Mouse (Mus musculus) MEL (cell line): ENCODE data around the gene Fblim1. TPM values are rescaled to one million over a fixed set of nuclear protein-coding genes. Genes with fewer than 3 reads are reported as not detected.

Source experiments
- DNase-seq: peaks from one replicate; pipeline ENCODE4 v3.0.0; 2011; ENCODE audit warnings: low read depth, low spot score
- H3K27ac ChIP-seq: 2 replicates; pipeline ENCODE4 v1.5.1; 2012; ENCODE audit warnings: low read depth, mild to moderate bottlenecking, control low read depth, low read length, moderate library complexity; ENCODE audit not compliant: control insufficient read depth
- H3K27me3 ChIP-seq, 2 experiments: fragments of 150-350 bp in 1 of 2; sonication (generic) in 1 of 2; 2 replicates each; pipeline ENCODE4 v1.6.1; 2012; ENCODE audit warnings: low read length in 2 of 2, mild to moderate bottlenecking in 2 of 2, improper control_type of control experiment in 1 of 2, moderate library complexity in 1 of 2; ENCODE audit not compliant: insufficient read depth in 2 of 2, control insufficient read depth in 1 of 2
- H3K36me3 ChIP-seq, 2 experiments: 2 replicates each; pipeline ENCODE4 v1.6.1; 2012 to 2014; ENCODE audit warnings: low read length in 2 of 2, improper control_type of control experiment in 1 of 2, inconsistent platforms in 1 of 2, mild to moderate bottlenecking in 1 of 2; ENCODE audit not compliant: insufficient read depth in 2 of 2, control insufficient read depth in 1 of 2
- H3K4me1 ChIP-seq, 2 experiments: fragments of 150-350 bp in 1 of 2; sonication (generic) in 1 of 2; 2 replicates each; pipeline ENCODE4 v1.6.1; 2012; ENCODE audit warnings: low read length in 2 of 2, improper control_type of control experiment in 1 of 2, mild to moderate bottlenecking in 1 of 2; ENCODE audit not compliant: insufficient read depth in 2 of 2, control insufficient read depth in 1 of 2
- H3K4me3 ChIP-seq, 2 experiments: fragments of 150-350 bp in 1 of 2; sonication (generic) in 1 of 2; 2 replicates each; pipeline ENCODE4 v1.5.1; 2012; ENCODE audit warnings: low read depth in 2 of 2, low read length in 2 of 2, mild to moderate bottlenecking in 2 of 2, moderate library complexity in 2 of 2, control low read depth in 1 of 2, improper control_type of control experiment in 1 of 2; ENCODE audit not compliant: control insufficient read depth in 1 of 2, insufficient read depth in 1 of 2
- H3K79me2 ChIP-seq: 2 replicates; pipeline ENCODE4 v1.6.1; 2012; ENCODE audit warnings: mild to moderate bottlenecking, low read length, moderate library complexity; ENCODE audit not compliant: control insufficient read depth, poor library complexity, insufficient read depth
- H3K9ac ChIP-seq: 2 replicates; pipeline ENCODE4 v1.6.1; 2012; ENCODE audit warnings: low read depth, mild to moderate bottlenecking, control low read depth, low read length, moderate library complexity; ENCODE audit not compliant: control insufficient read depth, poor library complexity, severe bottlenecking
- H3K9me3 ChIP-seq: fragments of 150-350 bp; sonication (generic); replicated peaks from 2 replicates; pipeline ENCODE4 v1.6.1; 2012; ENCODE audit warnings: mild to moderate bottlenecking, low read length, improper control_type of control experiment, moderate library complexity; ENCODE audit not compliant: insufficient read depth
- CHD1 ChIP-seq: IDR thresholded peaks from 2 replicates; pipeline ENCODE4 v1.6.1; 2012; ENCODE audit warnings: low read depth, mild to moderate bottlenecking, inconsistent platforms, low read length, improper control_type of control experiment
- CHD2 ChIP-seq: IDR thresholded peaks from 2 replicates; pipeline ENCODE4 v1.6.1; 2011; ENCODE audit warnings: low read length, improper control_type of control experiment
- ELF1 ChIP-seq: IDR thresholded peaks from 2 replicates; pipeline ENCODE4 v1.6.1; 2014; ENCODE audit warnings: low read depth, mild to moderate bottlenecking, inconsistent platforms, low read length, improper control_type of control experiment, moderate library complexity
- JUND ChIP-seq: IDR thresholded peaks from 2 replicates; pipeline ENCODE4 v1.6.1; 2011; ENCODE audit warnings: low read depth, mild to moderate bottlenecking, improper control_type of control experiment, low read length
- KAT2A ChIP-seq: conservative IDR thresholded peaks from 2 replicates; pipeline ENCODE4 v1.6.1; 2012; ENCODE audit warnings: low read depth, low read length, improper control_type of control experiment, inconsistent platforms
- MAX ChIP-seq: IDR thresholded peaks from 2 replicates; pipeline ENCODE4 v1.6.1; 2011; ENCODE audit warnings: low read length, improper control_type of control experiment
- MAZ ChIP-seq: IDR thresholded peaks from 2 replicates; pipeline ENCODE4 v1.6.1; 2012; ENCODE audit warnings: low read depth, mild to moderate bottlenecking, inconsistent platforms, low read length, improper control_type of control experiment
- MEF2A ChIP-seq: IDR thresholded peaks from 2 replicates; pipeline ENCODE4 v1.6.1; 2014; ENCODE audit warnings: low read depth, mild to moderate bottlenecking, inconsistent platforms, low read length, improper control_type of control experiment; ENCODE audit not compliant: poor library complexity, insufficient replicate concordance, severe bottlenecking; ENCODE audit errors: extremely low read depth
- MXI1 ChIP-seq: IDR thresholded peaks from 2 replicates; pipeline ENCODE4 v1.6.1; 2011; ENCODE audit warnings: mild to moderate bottlenecking, low read depth, low read length, improper control_type of control experiment
- MYC ChIP-seq: IDR thresholded peaks from 2 replicates; pipeline ENCODE4 v1.6.1; 2011; ENCODE audit warnings: low read depth, mild to moderate bottlenecking, low read length, improper control_type of control experiment, moderate library complexity
- NELFE ChIP-seq: IDR thresholded peaks from 2 replicates; pipeline ENCODE4 v1.6.1; 2011; ENCODE audit warnings: low read depth, low read length, improper control_type of control experiment
- POLR2AphosphoS2 ChIP-seq: IDR thresholded peaks from 2 replicates; pipeline ENCODE4 v1.6.1; 2011; ENCODE audit warnings: low read length, improper control_type of control experiment
- POLR2AphosphoS5 ChIP-seq: IDR thresholded peaks from 2 replicates; pipeline ENCODE4 v1.6.1; 2012; ENCODE audit warnings: low read depth, borderline replicate concordance, mild to moderate bottlenecking, inconsistent platforms, low read length, moderate library complexity, mixed read lengths
- RCOR1 ChIP-seq: IDR thresholded peaks from 2 replicates; pipeline ENCODE4 v1.6.1; 2012; ENCODE audit warnings: low read depth, mild to moderate bottlenecking, inconsistent platforms, low read length, improper control_type of control experiment
- SIN3A ChIP-seq: IDR thresholded peaks from 2 replicates; pipeline ENCODE4 v1.6.1; 2012; ENCODE audit warnings: low read length, improper control_type of control experiment, inconsistent platforms
- SMC3 ChIP-seq: IDR thresholded peaks from 2 replicates; pipeline ENCODE4 v1.6.1; 2011; ENCODE audit warnings: low read depth, low read length, improper control_type of control experiment
- TAL1 ChIP-seq: IDR thresholded peaks from 2 replicates; pipeline ENCODE4 v1.6.1; 2012; ENCODE audit warnings: mild to moderate bottlenecking, inconsistent platforms, low read length, moderate library complexity, mixed read lengths
- TBP ChIP-seq: IDR thresholded peaks from 2 replicates; pipeline ENCODE4 v1.8.0; 2011; ENCODE audit warnings: low read depth, low read length, improper control_type of control experiment
- TCF12 ChIP-seq: IDR thresholded peaks from 2 replicates; pipeline ENCODE4 v1.6.1; 2014; ENCODE audit warnings: low read depth, mild to moderate bottlenecking, inconsistent platforms, low read length, improper control_type of control experiment, moderate library complexity
- UBTF ChIP-seq: IDR thresholded peaks from 2 replicates; pipeline ENCODE4 v1.6.1; 2012; ENCODE audit warnings: low read depth, mild to moderate bottlenecking, inconsistent platforms, low read length, improper control_type of control experiment, moderate library complexity, borderline replicate concordance; ENCODE audit not compliant: insufficient read depth
- USF2 ChIP-seq, 2 experiments: IDR thresholded peaks; 2 replicates each; pipeline ENCODE4 v1.6.1; 2011 to 2012; ENCODE audit warnings: improper control_type of control experiment in 2 of 2, low read length in 2 of 2, borderline replicate concordance in 1 of 2, inconsistent platforms in 1 of 2, low read depth in 1 of 2, mild to moderate bottlenecking in 1 of 2; ENCODE audit not compliant: insufficient read depth in 1 of 2
- ZKSCAN1 ChIP-seq: IDR thresholded peaks from 2 replicates; pipeline ENCODE4 v1.6.1; 2012; ENCODE audit warnings: low read depth, mild to moderate bottlenecking, inconsistent platforms, low read length, improper control_type of control experiment, moderate library complexity
- ZMIZ1 ChIP-seq: IDR thresholded peaks from 2 replicates; pipeline ENCODE4 v1.6.1; 2012; ENCODE audit warnings: low read depth, mild to moderate bottlenecking, inconsistent platforms, low read length, improper control_type of control experiment, moderate library complexity
- ZNF384 ChIP-seq: IDR thresholded peaks from 2 replicates; pipeline ENCODE4 v1.6.1; 2012; ENCODE audit warnings: low read depth, mild to moderate bottlenecking, inconsistent platforms, low read length, improper control_type of control experiment
- polyA plus RNA-seq, 2 experiments: library from polyadenylated mRNA; stranded (reverse) in 1 of 2; unstranded in 1 of 2; fragments of >175 nt in 1 of 2; fragments of >200 nt in 1 of 2; gene quantifications; 2 replicates each; pipeline versions ENCODE4 v1.2.1 to v1.2.4; 2012; ENCODE audit warnings: low replicate concordance in 2 of 2, low read depth in 1 of 2; ENCODE audit not compliant: insufficient read length in 2 of 2, insufficient read depth in 1 of 2, missing spikeins in 1 of 2
- total RNA-seq: library from RNA; depleted of rRNA; stranded (reverse); fragments of 300-350 nt; gene quantifications from 2 replicates; pipeline ENCODE4 v1.2.3, GENCODE M21; 2012

The Fblim1 gene
- total and polyA plus RNA-seq, 3 experiments: not detected

GRCm38 (mm10) chr4:141571934-141572333 lies 34.0 kb downstream of the Fblim1 start:
- Histone ChIP-seq H3K79me2 (no peaks in the 10 kb centered on the region), H3K27me3 (peaks cover 2 to 5% of the 10 kb centered on the region in 2 experiments), H3K4me3 (no peak overlapping the region), H3K9ac (no peak overlapping the region), H3K36me3 (no peaks in the 10 kb centered on the region), H3K4me1 (no peaks in the 10 kb centered on the region), H3K27ac (no peak overlapping the region)
- no peak for DNase-seq
- TF ChIP-seq ZKSCAN1: no peak
- TF ChIP-seq KAT2A: no peak
- TF ChIP-seq MYC: no peak
- no peak for TF ChIP-seq SIN3A
- no peak for TF ChIP-seq POLR2AphosphoS5
- TF ChIP-seq MXI1: no peak
- no peak for TF ChIP-seq TCF12
- no peak for TF ChIP-seq POLR2AphosphoS2
- TF ChIP-seq MAX: no peak
- TF ChIP-seq RCOR1: no peak
- no peak for TF ChIP-seq JUND
- TF ChIP-seq ELF1: no peak
- TF ChIP-seq UBTF: no peak
- TF ChIP-seq CHD2: no peak
- TF ChIP-seq USF2 (IDR thresholded peaks at IDR 0.05; ENCODE audit: borderline replicate concordance in 1 of 2, insufficient read depth in 1 of 2, low read depth in 1 of 2, low read length in 2 of 2): no peak
- TF ChIP-seq SMC3: no peak
- no peak for TF ChIP-seq CHD1
- no peak for TF ChIP-seq NELFE
- TF ChIP-seq TBP: no peak
- TF ChIP-seq, all 39 proteins: peak for 0
- H3K9me3 ChIP-seq: no peaks in the 10 kb centered on the region

DNA sequence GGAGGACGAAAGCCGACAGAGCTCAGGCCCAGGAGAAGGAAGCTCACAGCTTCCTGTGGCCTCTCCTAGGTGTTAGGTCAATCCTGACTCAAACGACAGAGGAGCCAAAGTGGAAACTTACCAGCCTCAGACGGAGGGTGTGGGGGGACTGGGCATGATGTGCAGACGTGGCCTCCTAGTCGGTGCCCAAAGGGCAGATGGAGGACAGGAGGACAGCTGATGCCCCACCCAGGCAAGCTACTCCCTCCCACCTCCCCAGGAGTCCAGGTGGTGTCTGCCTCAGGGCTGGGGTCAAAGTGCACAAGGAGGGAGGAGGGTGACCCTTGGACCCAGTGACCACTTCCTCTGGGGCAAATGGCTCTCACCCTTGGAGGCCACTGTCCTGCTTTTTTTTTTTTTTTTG lies 34.6 kb downstream of the Fblim1 start:
- H3K4me1 ChIP-seq: no peaks in the 10 kb centered on the region
- H3K36me3 ChIP-seq: no peaks in the 10 kb centered on the region
- DNase-seq: no peak
- H3K4me3 ChIP-seq: no peak overlapping the region
- H3K9ac ChIP-seq: no peak overlapping the region
- TF ChIP-seq ZMIZ1 (no peak), MEF2A (no peak), CHD1 (no peak), ZKSCAN1 (no peak), USF2 (IDR thresholded peaks at IDR 0.05; ENCODE audit: borderline replicate concordance in 1 of 2, insufficient read depth in 1 of 2, low read depth in 1 of 2, low read length in 2 of 2) (no peak), TCF12 (no peak), SIN3A (no peak), ZNF384 (no peak), MXI1 (no peak), ELF1 (no peak), UBTF (no peak), MAZ (no peak), TAL1 (no peak), JUND (no peak)
- H3K27ac ChIP-seq: no peak overlapping the region
- no peaks in the 10 kb centered on the region for H3K79me2 ChIP-seq
- no peaks in the 10 kb centered on the region for H3K9me3 ChIP-seq
- peaks cover 2 to 5% of the 10 kb centered on the region in 2 experiments for H3K27me3 ChIP-seq
